Mouse (Mus musculus): ENCODE data around the gene Opa1. TPM values are rescaled to one million over a fixed set of nuclear protein-coding genes. Genes with fewer than 3 reads are reported as not detected.
A peak's percentile ranks its signal among the peaks of the same experiment; 100 is the strongest.

Opa1 gene
- polyA plus RNA-seq, 1 experiment from 2014 or later = 51.1 TPM

GRCm38 (mm10) chr16:29560869-29561268 lies 18.3 kb upstream of the Opa1 start:
- Histone ChIP-seq H3K4me3 (ENCODE audit: low read depth, low read length) (no peak overlapping the region), H3K9ac (ENCODE audit: low read depth, low read length) (no peak overlapping the region), H3K4me2 (ENCODE audit: low read length) (peak overlapping the region; percentile 29; the same call in 1 of the 2 replicates), H3K27me3 (ENCODE audit: control insufficient read depth, insufficient read depth, low read depth, low read length) (no peaks in the 10 kb centered on the region; the same call in 1 of the 2 replicates), H3K27ac (ENCODE audit: low read length) (no peak overlapping the region), H3K4me1 (ENCODE audit: control insufficient read depth, insufficient read depth, low read length) (peaks cover 4% of the 10 kb centered on the region; the same call in 1 of the 2 replicates), H3K36me3 (ENCODE audit: control insufficient read depth, insufficient read depth, low read length) (no peaks in the 10 kb centered on the region), H3K9me3 (replicated peaks; ENCODE audit: control insufficient read depth, low read length, poor library complexity, severe bottlenecking) (no peaks in the 10 kb centered on the region)
- peak; percentile 82 for ATAC-seq
- 5% methylated on average over 7 of the region's 7 CpGs for WGBS

GRCm38 (mm10) chr16:29574013-29574412 lies 5.1 kb upstream of the Opa1 start:
- no peak overlapping the region for H3K4me2 ChIP-seq (ENCODE audit: low read length)
- no peak overlapping the region for H3K9ac ChIP-seq (ENCODE audit: low read depth, low read length)

DNA sequence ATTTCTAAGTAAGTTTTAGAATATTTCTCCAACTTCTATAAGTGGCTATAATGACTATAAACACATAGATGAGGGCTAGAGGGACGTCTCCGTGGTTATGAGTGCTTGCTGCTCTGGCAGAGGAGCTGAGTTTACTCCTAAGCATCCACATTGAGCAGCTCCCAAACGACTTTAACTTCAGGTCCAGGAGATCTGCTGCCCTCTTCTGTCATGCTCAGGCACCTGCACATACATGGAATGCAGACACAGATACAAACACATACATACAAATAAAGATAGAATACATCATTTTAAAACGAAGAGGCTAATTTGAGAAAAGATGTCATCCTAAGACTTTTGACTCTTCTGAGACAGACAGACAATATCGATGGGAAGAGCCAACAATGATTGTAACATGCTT lies 3.5 kb upstream of the Opa1 start:
- no peaks in the 10 kb centered on the region for H3K27me3 ChIP-seq (ENCODE audit: control insufficient read depth, insufficient read depth, low read depth, low read length)
- H3K36me3 ChIP-seq (ENCODE audit: control insufficient read depth, insufficient read depth, low read length) = no peaks in the 10 kb centered on the region
- no peak overlapping the region for H3K9ac ChIP-seq (ENCODE audit: low read depth, low read length)
- ATAC-seq = no peak
- H3K4me1 ChIP-seq (ENCODE audit: control insufficient read depth, insufficient read depth, low read length) = peaks cover 9% of the 10 kb centered on the region
- H3K9me3 ChIP-seq (replicated peaks; ENCODE audit: control insufficient read depth, low read length, poor library complexity, severe bottlenecking) = no peaks in the 10 kb centered on the region
- no peak overlapping the region for H3K4me3 ChIP-seq (ENCODE audit: low read depth, low read length)
- no peak overlapping the region for H3K27ac ChIP-seq (ENCODE audit: low read length)
- 13% methylated on average over 5 of the region's 5 CpGs for WGBS
- no peak overlapping the region for H3K4me2 ChIP-seq (ENCODE audit: low read length)

More at GRCm38 (mm10) chr16:29574013-29574412, 5.1 kb upstream of the Opa1 start:
- 0 out of 2 replicates have a peak, but pooled peaks cover 2% of the 10 kb centered on the region for H3K4me1 ChIP-seq (ENCODE audit: control insufficient read depth, insufficient read depth, low read length)
- H3K4me3 ChIP-seq (ENCODE audit: low read depth, low read length) = no peak overlapping the region
- H3K27me3 ChIP-seq (ENCODE audit: control insufficient read depth, insufficient read depth, low read depth, low read length) = no peaks in the 10 kb centered on the region
- H3K36me3 ChIP-seq (ENCODE audit: control insufficient read depth, insufficient read depth, low read length) = no peaks in the 10 kb centered on the region
- ATAC-seq = no peak
- WGBS = 83% methylated on average over 4 of the region's 4 CpGs
- H3K27ac ChIP-seq (ENCODE audit: low read length) = no peak overlapping the region
- H3K9me3 ChIP-seq (replicated peaks; ENCODE audit: control insufficient read depth, low read length, poor library complexity, severe bottlenecking) = no peaks in the 10 kb centered on the region

GRCm38 (mm10) chr16:29579787-29580176 lies 648 bp downstream of the Opa1 start:
- no peaks in the 10 kb centered on the region for H3K36me3 ChIP-seq (ENCODE audit: control insufficient read depth, insufficient read depth, low read length)
- peak overlapping the region; percentile 68 for H3K4me3 ChIP-seq (ENCODE audit: low read depth, low read length)
- WGBS = 12% methylated on average over 12 of the region's 12 CpGs
- peak overlapping the region; percentile 94 for H3K4me2 ChIP-seq (ENCODE audit: low read length)
- H3K27me3 ChIP-seq (ENCODE audit: control insufficient read depth, insufficient read depth, low read depth, low read length) = no peaks in the 10 kb centered on the region
- H3K4me1 ChIP-seq (ENCODE audit: control insufficient read depth, insufficient read depth, low read length) = peaks cover 13% of the 10 kb centered on the region
- no peaks in the 10 kb centered on the region for H3K9me3 ChIP-seq (replicated peaks; ENCODE audit: control insufficient read depth, low read length, poor library complexity, severe bottlenecking)
- H3K27ac ChIP-seq (ENCODE audit: low read length) = peak overlapping the region; percentile 23; the same call in 1 of the 2 replicates
- H3K9ac ChIP-seq (ENCODE audit: low read depth, low read length) = peak overlapping the region; percentile 82
- peak; percentile 54; the same call in 1 of the 2 replicates for ATAC-seq

DNA sequence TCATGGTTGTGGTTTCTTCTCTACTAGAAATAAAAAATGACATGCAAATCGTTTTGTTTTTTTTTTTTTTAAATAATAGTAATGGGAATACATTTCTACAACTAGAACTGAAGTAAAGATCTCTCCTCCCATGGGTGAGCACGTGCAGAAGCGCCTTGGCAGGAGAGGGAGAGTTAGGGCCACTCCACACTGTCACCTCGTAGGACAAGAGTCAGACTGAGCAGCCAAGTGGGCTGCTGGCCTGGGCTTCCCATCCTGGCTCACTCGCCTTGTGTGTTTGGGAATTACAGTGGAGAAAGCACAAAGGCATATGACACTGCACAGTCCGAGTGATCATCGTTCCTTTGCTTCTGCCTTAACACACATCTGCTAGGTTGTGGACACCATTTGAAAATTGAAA lies 13.0 kb downstream of the Opa1 start:
- 88% methylated on average over 7 of the region's 7 CpGs for WGBS
- peaks cover 24% of the 10 kb centered on the region for H3K36me3 ChIP-seq (ENCODE audit: control insufficient read depth, insufficient read depth, low read length)

GRCm38 (mm10) chr16:29597122-29597521 lies 18.0 kb downstream of the Opa1 start:
- no peak overlapping the region for H3K27ac ChIP-seq (ENCODE audit: low read length)
- no peaks in the 10 kb centered on the region for H3K9me3 ChIP-seq (replicated peaks; ENCODE audit: control insufficient read depth, low read length, poor library complexity, severe bottlenecking)
- H3K9ac ChIP-seq (ENCODE audit: low read depth, low read length) = no peak overlapping the region
- WGBS = 88% methylated on average over 4 of the region's 4 CpGs
- peaks cover 9% of the 10 kb centered on the region for H3K36me3 ChIP-seq (ENCODE audit: control insufficient read depth, insufficient read depth, low read length)
- no peaks in the 10 kb centered on the region for H3K4me1 ChIP-seq (ENCODE audit: control insufficient read depth, insufficient read depth, low read length)
- no peak overlapping the region for H3K4me3 ChIP-seq (ENCODE audit: low read depth, low read length)
- H3K27me3 ChIP-seq (ENCODE audit: control insufficient read depth, insufficient read depth, low read depth, low read length) = no peaks in the 10 kb centered on the region
- no peak for ATAC-seq
- H3K4me2 ChIP-seq (ENCODE audit: low read length) = no peak overlapping the region

More for the DNA sequence above, 13.0 kb downstream of the Opa1 start:
- Histone ChIP-seq H3K4me2 (ENCODE audit: low read length) (no peak overlapping the region), H3K27ac (ENCODE audit: low read length) (no peak overlapping the region), H3K4me1 (ENCODE audit: control insufficient read depth, insufficient read depth, low read length) (no peaks in the 10 kb centered on the region), H3K9me3 (replicated peaks; ENCODE audit: control insufficient read depth, low read length, poor library complexity, severe bottlenecking) (no peaks in the 10 kb centered on the region), H3K27me3 (ENCODE audit: control insufficient read depth, insufficient read depth, low read depth, low read length) (no peaks in the 10 kb centered on the region), H3K9ac (ENCODE audit: low read depth, low read length) (no peak overlapping the region), H3K4me3 (ENCODE audit: low read depth, low read length) (no peak overlapping the region)
- no peak for ATAC-seq

DNA sequence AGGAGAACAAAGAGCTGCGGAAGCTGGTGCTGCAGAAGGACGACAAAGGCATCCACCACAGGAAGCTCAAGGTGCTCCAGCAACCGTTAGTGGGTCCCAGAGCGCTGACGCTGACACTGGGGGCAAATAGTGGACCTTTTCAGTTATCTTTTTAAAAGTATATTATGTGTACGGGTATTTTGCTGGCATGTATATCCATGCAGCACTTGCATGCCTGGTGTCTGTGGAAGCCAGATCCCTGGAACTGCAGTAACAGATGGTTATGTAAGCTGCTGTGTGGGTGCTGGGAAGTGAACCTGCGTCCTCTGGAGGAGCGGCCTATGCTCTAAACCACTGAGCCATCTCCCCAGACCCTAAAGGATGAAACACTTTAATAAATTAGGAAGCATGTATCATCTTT lies 26.4 kb downstream of the Opa1 start:
- WGBS = 91% methylated on average over 8 of the region's 8 CpGs

GRCm38 (mm10) chr16:29607131-29607530 lies 28.0 kb downstream of the Opa1 start:
- Histone ChIP-seq H3K27me3 (ENCODE audit: control insufficient read depth, insufficient read depth, low read depth, low read length) (no peaks in the 10 kb centered on the region), H3K9me3 (replicated peaks; ENCODE audit: control insufficient read depth, low read length, poor library complexity, severe bottlenecking) (no peaks in the 10 kb centered on the region), H3K9ac (ENCODE audit: low read depth, low read length) (no peak overlapping the region), H3K4me3 (ENCODE audit: low read depth, low read length) (no peak overlapping the region), H3K36me3 (ENCODE audit: control insufficient read depth, insufficient read depth, low read length) (peaks cover 29% of the 10 kb centered on the region), H3K4me2 (ENCODE audit: low read length) (no peak overlapping the region), H3K4me1 (ENCODE audit: control insufficient read depth, insufficient read depth, low read length) (no peaks in the 10 kb centered on the region), H3K27ac (ENCODE audit: low read length) (no peak overlapping the region)
- ATAC-seq = no peak
- 92% methylated on average over 7 of the region's 7 CpGs for WGBS

More for the DNA sequence above, 26.4 kb downstream of the Opa1 start:
- Histone ChIP-seq H3K36me3 (ENCODE audit: control insufficient read depth, insufficient read depth, low read length) (peaks cover 22% of the 10 kb centered on the region), H3K4me2 (ENCODE audit: low read length) (no peak overlapping the region), H3K4me3 (ENCODE audit: low read depth, low read length) (no peak overlapping the region), H3K27ac (ENCODE audit: low read length) (no peak overlapping the region), H3K9me3 (replicated peaks; ENCODE audit: control insufficient read depth, low read length, poor library complexity, severe bottlenecking) (no peaks in the 10 kb centered on the region), H3K9ac (ENCODE audit: low read depth, low read length) (no peak overlapping the region), H3K27me3 (ENCODE audit: control insufficient read depth, insufficient read depth, low read depth, low read length) (no peaks in the 10 kb centered on the region), H3K4me1 (ENCODE audit: control insufficient read depth, insufficient read depth, low read length) (no peaks in the 10 kb centered on the region)
- no peak for ATAC-seq

GRCm38 (mm10) chr16:29614762-29615161 lies 35.6 kb downstream of the Opa1 start:
- ATAC-seq = no peak
- Histone ChIP-seq H3K4me2 (ENCODE audit: low read length) (no peak overlapping the region), H3K4me3 (ENCODE audit: low read depth, low read length) (no peak overlapping the region), H3K27ac (ENCODE audit: low read length) (no peak overlapping the region), H3K36me3 (ENCODE audit: control insufficient read depth, insufficient read depth, low read length) (peaks cover 46% of the 10 kb centered on the region), H3K27me3 (ENCODE audit: control insufficient read depth, insufficient read depth, low read depth, low read length) (no peaks in the 10 kb centered on the region), H3K9me3 (replicated peaks; ENCODE audit: control insufficient read depth, low read length, poor library complexity, severe bottlenecking) (no peaks in the 10 kb centered on the region), H3K4me1 (ENCODE audit: control insufficient read depth, insufficient read depth, low read length) (no peaks in the 10 kb centered on the region), H3K9ac (ENCODE audit: low read depth, low read length) (no peak overlapping the region)
- WGBS = 79% methylated on average over 9 of the region's 9 CpGs

All from midbrain, embryonic 16.5 days (tissue).